In genomic region chr11:86356007-86356853, GRCm38 (mm10) we compare ENCODE assay signal across 8 mouse cellular contexts. TPM values are rescaled to one million over a fixed set of nuclear protein-coding genes. Genes with fewer than 3 reads are reported as not detected.
DNase-seq lines count a peak whose midpoint lies in the region; ATAC-seq and TF ChIP-seq lines count a peak whose summit lies in the region.

No protein-coding gene starts in this region.

- 19% methylated on average over 13 of the region's 13 CpGs for WGBS in neural tube, embryonic 11.5 days
- WGBS in hindbrain, embryonic 10.5 days: 26% methylated on average over 13 of the region's 13 CpGs
- 2% methylated on average over 13 of the region's 13 CpGs for WGBS in thymus, adult 2 months

- peak overlapping the region; percentile 84 for H3K4me3 ChIP-seq in neural tube, embryonic 11.5 days (ENCODE audit: low read depth, low read length)
- H3K4me3 ChIP-seq in hindbrain, embryonic 10.5 days: peak overlapping the region; percentile 97
- H3K4me3 ChIP-seq in megakaryocyte, embryonic 14.5 days (replicated peaks): peak overlapping the region; percentile 100
- no peak overlapping the region for H3K4me3 ChIP-seq in thymus, adult 2 months (ENCODE audit: control insufficient read depth, insufficient read depth, low read length)

- H3K4me2 ChIP-seq in neural tube, embryonic 11.5 days (ENCODE audit: low read depth): peak overlapping the region; percentile 78

- H3K27me3 ChIP-seq in neural tube, embryonic 11.5 days (ENCODE audit: control insufficient read depth, insufficient read depth, low read length): no peaks in the 10 kb centered on the region
- no peaks in the 10 kb centered on the region for H3K27me3 ChIP-seq in hindbrain, embryonic 10.5 days (ENCODE audit: insufficient read depth, poor library complexity, severe bottlenecking)
- peaks cover 8% of the 10 kb centered on the region for H3K27me3 ChIP-seq in megakaryocyte, embryonic 14.5 days (replicated peaks)
- no peaks in the 10 kb centered on the region for H3K27me3 ChIP-seq in thymus, adult 2 months (ENCODE audit: control insufficient read depth, insufficient read depth, low read length)

- H3K4me1 ChIP-seq in neural tube, embryonic 11.5 days (ENCODE audit: control insufficient read depth, insufficient read depth, low read length): peaks cover 10% of the 10 kb centered on the region
- H3K4me1 ChIP-seq in hindbrain, embryonic 10.5 days (replicated peaks): peaks cover 42% of the 10 kb centered on the region
- peaks cover 43% of the 10 kb centered on the region for H3K4me1 ChIP-seq in megakaryocyte, embryonic 14.5 days
- H3K4me1 ChIP-seq in thymus, adult 2 months (replicated peaks; ENCODE audit: control insufficient read depth, insufficient read depth, low read length): peaks cover 6% of the 10 kb centered on the region

- H3K36me3 ChIP-seq in neural tube, embryonic 11.5 days (ENCODE audit: control insufficient read depth, insufficient read depth, low read length): no peaks in the 10 kb centered on the region
- peaks cover 31% of the 10 kb centered on the region for H3K36me3 ChIP-seq in hindbrain, embryonic 10.5 days
- peaks cover 37% of the 10 kb centered on the region for H3K36me3 ChIP-seq in megakaryocyte, embryonic 14.5 days (replicated peaks; ENCODE audit: low read length)
- H3K36me3 ChIP-seq in thymus, adult 2 months (ENCODE audit: control insufficient read depth, insufficient read depth, low read length): peaks cover 17% of the 10 kb centered on the region

- no peak for ATAC-seq in neural tube, embryonic 11.5 days (ENCODE audit: insufficient read depth, low FRiP score, low TSS enrichment)
- ATAC-seq in common myeloid progenitor, adult 5-6 weeks (replicated peaks; ENCODE audit: low read depth, poor library complexity, severe bottlenecking): peak; percentile 23; the same call in 1 of the 2 replicates
- ATAC-seq in frontal cortex, adult (ENCODE audit: low TSS enrichment): no peak

- peak overlapping the region; percentile 33; the same call in 1 of the 2 replicates for H3K9ac ChIP-seq in neural tube, embryonic 11.5 days (ENCODE audit: low read length)

- H3K27ac ChIP-seq in neural tube, embryonic 11.5 days (ENCODE audit: low read depth, low read length): no peak overlapping the region
- H3K27ac ChIP-seq in hindbrain, embryonic 10.5 days: peak overlapping the region; percentile 98
- H3K27ac ChIP-seq in thymus, adult 2 months (ENCODE audit: control insufficient read depth, insufficient read depth, low read length): no peak overlapping the region

- H3K9me3 ChIP-seq in neural tube, embryonic 11.5 days (ENCODE audit: control insufficient read depth, low read length): no peaks in the 10 kb centered on the region
- no peaks in the 10 kb centered on the region for H3K9me3 ChIP-seq in hindbrain, embryonic 10.5 days
- no peaks in the 10 kb centered on the region for H3K9me3 ChIP-seq in megakaryocyte, embryonic 14.5 days

- TF ChIP-seq CTCF in thymus, adult 2 months (IDR thresholded peaks at IDR 0.05; ENCODE audit: borderline replicate concordance, control insufficient read depth, extremely low read depth, insufficient read depth, low read length, poor library complexity): no peak

- no peak for TF ChIP-seq POLR2A in thymus, adult 2 months (IDR thresholded peaks at IDR 0.05; ENCODE audit: control insufficient read depth, extremely low read depth, insufficient read depth, low read length, poor library complexity)

- DNase-seq in neural tube, embryonic 11.5 days (ENCODE audit: low spot score): no peak
- no peak for DNase-seq in neural tube, embryonic 10.5 days (ENCODE audit: extremely low spot score, low spot score)
- no peak for DNase-seq in hindbrain, embryonic 10.5 days (ENCODE audit: low spot score)
- no peak for DNase-seq in thymus, adult 2 months
- no peak for DNase-seq in left cerebral cortex, adult 11 months (ENCODE audit: low spot score)

RNA-seq across cellular contexts. Expression of gene Med13, which starts 1.2 kb away (rescaled TPM):
- polyA plus RNA-seq in neural tube, embryonic 11.5 days (2014; fragmentation: Nextera tagmentation; extraction: Ambion mirVana): 14.0 and 14.6 TPM in 2 replicates
- 58.9 and 59.4 TPM in 2 replicates for total RNA-seq in common myeloid progenitor, adult 5-6 weeks (2017)
- polyA plus RNA-seq in hindbrain, embryonic 10.5 days (2016; fragmentation: Nextera tagmentation; extraction: Ambion mirVana): 5.9 and 7.4 TPM in 2 replicates
- 0.15 and 0.46 TPM in 2 replicates for polyA plus RNA-seq in megakaryocyte, embryonic 14.5 days (2012; ENCODE audit: insufficient read depth, low replicate concordance)
- 60.6 and 69.5 TPM in 2 replicates for polyA plus RNA-seq in thymus, adult 2 months (2012; rRNA removed)
